Mouse (Mus musculus) bone marrow, adult 2 months (tissue): ENCODE results near the gene Hist1h2bl.

Source experiments
- CTCF ChIP-seq: fragments of 200-500 bp; IDR thresholded peaks from 2 replicates; pipeline ENCODE4 v1.5.1; 2011; ENCODE audit warnings: low read length, control low read depth; ENCODE audit not compliant: control insufficient read depth, insufficient read depth
- POLR2A ChIP-seq: fragments of 200-500 bp; IDR thresholded peaks from 2 replicates; pipeline ENCODE4 v1.6.1; 2011; ENCODE audit warnings: low read depth, mild to moderate bottlenecking, control low read depth, low read length, borderline replicate concordance; ENCODE audit not compliant: control insufficient read depth

DNA sequence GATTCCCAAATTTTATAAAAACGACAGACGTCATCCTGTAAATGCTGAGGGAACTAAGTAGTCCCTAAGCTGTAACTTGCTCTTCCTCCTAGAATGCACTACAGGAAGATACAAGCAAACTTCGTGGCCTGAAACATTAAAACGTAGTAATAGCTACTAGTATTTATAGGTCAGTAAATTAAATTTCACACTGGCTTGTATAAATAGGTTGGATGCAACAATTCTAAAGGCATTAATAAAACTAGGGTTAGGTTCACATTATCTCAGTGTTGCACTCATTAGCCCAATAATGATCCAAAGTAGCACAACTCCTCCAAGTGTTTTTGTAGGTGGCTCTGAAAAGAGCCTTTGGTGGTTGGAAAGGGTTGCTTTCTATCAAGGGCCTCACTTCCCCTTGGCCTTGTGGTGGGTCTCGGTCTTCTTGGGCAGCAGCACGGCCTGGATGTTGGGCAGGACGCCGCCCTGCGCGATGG is 37.1 kb upstream of the Hist1h2bl start:
- TF ChIP-seq CTCF (no peak), POLR2A (no peak)
